Mouse (Mus musculus): ENCODE data around the gene Ercc5. TPM values are rescaled to one million over a fixed set of nuclear protein-coding genes. Genes with fewer than 3 reads are reported as not detected.
A peak's percentile ranks its signal among the peaks of the same experiment; 100 is the strongest.

Gene Ercc5
- total RNA-seq (2021) = 10 to 100 TPM; 19.6 to 20.7 TPM

DNA sequence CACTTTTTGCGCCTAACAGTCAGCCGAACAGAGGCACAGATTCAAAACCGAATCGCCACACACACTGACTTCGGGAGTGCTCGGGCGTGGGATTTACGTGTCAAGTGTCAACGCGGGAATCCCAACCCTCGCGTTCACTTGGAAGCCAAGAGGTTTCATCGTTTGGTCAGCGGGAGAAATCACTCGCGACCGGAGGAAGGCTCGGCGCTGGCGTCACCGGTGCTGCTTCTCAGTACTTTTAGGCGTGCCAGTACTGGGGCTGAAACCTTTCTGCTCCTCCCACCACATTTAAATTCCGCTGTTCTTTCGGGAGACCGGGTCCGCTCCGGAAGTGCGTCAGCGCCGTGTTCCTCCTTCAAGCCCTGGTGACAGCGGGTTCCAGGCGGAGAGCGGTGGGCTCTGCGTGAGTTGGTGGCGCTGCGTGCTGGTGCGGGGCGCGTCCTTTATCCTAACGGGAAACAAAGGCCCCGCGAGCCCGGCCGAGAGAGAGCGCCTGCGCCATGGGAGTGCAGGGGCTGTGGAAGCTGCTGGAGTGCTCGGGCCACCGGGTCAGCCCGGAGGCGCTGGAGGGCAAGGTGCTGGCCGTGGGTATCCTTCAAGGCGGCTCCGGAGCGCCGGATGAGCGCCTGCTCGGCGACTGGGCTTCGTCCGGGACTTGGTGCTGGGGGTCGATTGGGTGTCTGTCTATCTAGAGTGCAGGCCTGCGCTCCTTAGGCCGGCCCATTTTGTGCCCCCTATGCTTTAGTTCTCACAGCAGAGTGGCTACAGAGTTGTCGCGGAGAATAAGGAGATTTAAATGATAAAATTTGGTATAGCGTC lies at the start of gene Ercc5:
Gene Ercc5, plus strand, starts transcription at position 182 of the 819 bp plus-strand sequence.
- peak; percentile 71 to 74 for DNase-seq (ENCODE audit: extremely low spot score in 1 of 2, low spot score in 1 of 2)

DNA sequence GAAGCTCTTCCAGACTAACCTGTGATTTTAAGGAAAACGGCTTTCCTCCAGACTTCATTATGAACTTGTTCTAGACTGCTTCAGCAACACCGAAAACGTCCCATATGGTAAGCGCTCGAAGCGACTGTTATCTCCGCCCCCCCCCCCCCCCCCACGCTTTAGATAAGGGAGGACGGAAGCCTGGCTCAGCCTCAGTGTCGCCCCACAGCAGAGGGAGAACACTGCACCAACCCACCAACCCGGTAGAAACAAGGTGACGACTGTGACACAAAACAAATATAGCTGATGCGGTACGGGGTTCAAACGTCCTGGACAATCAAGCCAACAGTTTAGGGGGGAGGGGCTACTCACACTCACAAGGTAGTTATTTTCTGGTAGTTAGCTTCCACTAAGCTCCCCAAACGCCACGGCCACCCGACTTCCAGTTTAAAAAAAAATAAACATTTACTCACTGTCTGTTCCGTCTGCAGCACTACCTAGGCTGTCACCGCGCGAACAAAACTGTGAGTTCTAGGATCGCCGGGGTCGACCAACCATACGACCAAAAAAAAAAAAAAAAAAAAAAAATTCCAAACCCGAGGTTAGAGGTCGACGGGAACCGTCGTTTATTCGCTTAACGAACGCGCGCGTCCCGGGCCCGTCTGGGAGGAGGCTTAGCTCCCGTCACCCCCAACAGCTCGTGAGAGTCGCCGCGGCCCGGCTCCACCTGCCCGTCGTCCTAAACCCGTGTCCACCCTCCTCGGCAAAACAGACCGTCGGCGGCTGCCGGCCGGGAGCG lies 45.9 kb upstream of the Ercc5 start:
- DNase-seq (ENCODE audit: extremely low spot score in 1 of 2, low spot score in 1 of 2) = peak in 1 of 2 experiments; percentile 7

DNA sequence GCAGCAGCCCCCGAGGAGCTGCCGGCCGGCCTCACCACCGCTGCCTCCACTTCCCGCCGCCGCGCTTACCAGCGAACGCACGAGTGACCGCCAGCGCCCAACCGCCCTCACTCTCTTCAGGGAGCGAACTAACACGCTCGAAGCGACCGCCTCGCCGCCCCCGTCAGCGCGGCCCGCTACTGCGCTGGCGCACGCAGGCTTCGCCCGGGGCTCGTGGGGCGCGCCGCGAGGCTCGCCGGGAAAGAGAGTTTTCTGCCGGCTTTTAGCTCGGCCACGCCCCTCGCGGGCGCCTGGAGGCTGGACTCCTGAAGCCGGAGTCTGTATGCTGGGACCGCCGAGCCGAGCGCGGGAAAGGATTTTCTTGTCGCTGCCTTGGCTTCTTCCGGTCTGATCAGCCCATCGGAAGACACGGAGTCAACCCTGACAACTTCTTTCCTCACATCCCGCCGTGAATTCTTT lies 45.3 kb upstream of the Ercc5 start, which contains the start of gene Tex30:
Gene Tex30, minus strand, starts transcription at position 183 of the 459 bp plus-strand sequence.
- DNase-seq (ENCODE audit: extremely low spot score in 1 of 2, low spot score in 1 of 2) = peak; percentile 82 to 84

DNA sequence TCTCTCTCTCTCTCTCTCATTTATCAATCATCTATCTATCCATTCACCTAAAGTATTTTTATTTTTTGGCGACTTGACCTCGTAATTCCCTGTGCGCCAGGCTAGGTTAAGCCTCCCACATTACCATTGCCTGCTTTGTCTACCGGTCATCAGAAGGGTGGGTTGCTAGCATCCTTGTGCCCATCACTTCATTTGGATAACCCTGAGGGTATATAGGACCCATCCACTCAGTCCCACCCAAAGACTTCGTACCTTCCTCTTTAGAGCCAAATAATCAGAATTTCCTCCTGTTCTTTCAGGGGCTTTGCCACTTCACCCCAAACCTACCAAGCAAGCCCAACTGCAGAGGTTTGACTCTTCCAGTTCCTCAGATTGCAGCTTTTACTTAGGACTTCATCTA lies 44.6 kb upstream of the Ercc5 start:
- DNase-seq (ENCODE audit: extremely low spot score in 1 of 2, low spot score in 1 of 2) = no peak

DNA sequence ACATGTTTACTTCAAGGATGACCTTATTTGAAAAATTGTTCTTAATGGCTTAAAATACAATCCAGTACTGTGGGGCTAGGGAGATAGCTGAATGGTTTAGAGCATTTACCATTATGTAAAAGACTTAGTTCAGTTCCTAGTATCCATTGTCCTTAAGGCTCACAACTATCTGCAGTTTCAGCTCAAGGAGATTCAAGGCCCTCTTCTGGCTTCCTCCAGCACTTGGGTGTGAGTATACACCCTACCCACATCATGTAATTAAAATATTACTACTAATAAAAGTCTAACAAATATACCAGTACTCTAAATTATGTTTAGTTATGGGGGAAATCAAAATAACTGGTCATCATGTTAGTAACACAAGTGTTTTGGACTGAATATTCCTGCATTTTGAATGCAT lies 30.0 kb upstream of the Ercc5 start:
- no peak for DNase-seq (ENCODE audit: extremely low spot score in 1 of 2, low spot score in 1 of 2)

DNA sequence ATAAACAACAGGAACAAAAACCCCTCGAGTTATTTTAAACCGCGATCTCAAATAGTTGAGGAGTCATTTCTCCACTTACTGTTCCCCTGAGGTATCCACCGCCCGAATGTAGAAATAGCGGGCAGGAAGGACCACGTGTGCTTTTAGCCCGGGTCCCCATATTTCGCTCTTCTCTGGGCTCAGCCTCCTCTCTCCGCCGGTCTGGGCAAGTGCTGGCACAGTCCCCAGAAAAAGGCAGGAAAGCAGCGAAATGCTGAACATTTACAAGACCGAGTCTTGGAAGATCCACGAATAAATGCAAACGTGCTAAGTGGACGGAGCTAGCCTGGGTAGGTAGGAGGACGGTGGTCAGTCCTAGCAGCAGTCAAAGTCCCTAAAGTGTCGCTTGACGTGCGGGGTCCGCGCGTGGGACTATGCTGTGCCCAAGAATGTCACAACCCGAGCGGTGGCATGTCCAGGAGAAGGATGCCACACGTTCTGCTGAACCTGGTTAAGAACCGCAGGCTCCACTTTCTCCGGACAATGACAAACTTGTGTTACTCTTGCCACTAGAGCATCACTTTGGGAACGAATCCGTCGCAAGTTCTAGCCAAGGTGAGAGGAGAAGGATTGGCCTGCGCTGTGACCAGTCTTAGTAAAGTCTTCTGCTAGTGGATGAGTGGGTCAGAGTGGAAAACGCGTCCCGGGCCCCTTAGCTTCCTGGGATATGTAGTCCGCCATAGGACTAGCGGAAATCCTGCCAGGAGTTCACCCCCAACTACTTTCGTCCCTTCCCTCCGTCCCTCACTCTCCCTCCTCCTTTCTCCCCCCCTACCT lies 29.1 kb upstream of the Ercc5 start, which contains the start of the genes Kdelc1 and Bivm:
Gene Kdelc1, minus strand, starts transcription at position 570 of the 816 bp plus-strand sequence.
Gene Bivm, plus strand, starts transcription at position 719 of the 816 bp plus-strand sequence.
- DNase-seq (ENCODE audit: extremely low spot score in 1 of 2, low spot score in 1 of 2) = peak; percentile 56 to 65

DNA sequence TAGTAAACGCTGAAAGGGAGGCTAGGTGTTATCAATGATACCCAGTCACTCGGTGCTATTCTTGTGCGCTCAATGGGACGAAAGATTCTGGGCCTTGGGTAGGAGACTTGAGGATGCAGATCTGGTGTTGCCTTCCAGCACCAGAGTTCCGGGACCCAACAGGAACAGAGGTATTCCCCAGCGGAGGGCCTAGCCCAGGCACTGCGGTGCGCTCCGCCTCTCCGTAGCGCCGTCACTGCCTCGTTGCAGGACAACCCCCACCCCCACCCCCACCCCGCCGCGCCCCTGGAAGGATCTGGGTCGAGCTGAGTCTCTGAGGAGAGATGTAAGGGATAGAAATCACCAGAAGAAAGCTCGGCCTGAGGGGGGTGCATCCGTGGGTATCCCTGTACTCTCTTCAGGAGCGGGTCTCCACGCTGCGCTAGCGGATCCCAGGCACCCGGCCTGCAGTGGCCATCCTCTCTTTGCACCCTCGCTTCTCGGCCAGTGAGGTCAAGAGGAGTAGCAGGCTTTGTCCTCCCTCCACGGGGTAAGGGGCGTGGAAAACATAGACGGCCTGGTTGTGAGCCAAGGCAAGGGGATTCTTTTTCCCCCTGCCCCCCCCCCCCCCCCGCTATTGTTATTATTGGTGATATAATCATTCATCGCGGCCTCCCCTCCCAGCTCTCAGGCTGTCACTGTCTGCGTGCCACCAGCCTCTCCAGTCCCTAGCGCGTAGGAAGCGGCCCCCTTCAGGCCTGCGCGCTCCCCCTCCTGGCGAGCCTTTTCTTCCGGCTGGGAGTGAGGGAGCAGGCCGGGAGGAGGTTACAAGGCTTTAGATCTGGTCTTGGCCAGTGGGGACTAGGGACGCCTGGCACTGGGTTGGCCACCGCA lies 28.1 kb upstream of the Ercc5 start:
- peak; percentile 69 for DNase-seq (ENCODE audit: extremely low spot score in 1 of 2, low spot score in 1 of 2)

DNA sequence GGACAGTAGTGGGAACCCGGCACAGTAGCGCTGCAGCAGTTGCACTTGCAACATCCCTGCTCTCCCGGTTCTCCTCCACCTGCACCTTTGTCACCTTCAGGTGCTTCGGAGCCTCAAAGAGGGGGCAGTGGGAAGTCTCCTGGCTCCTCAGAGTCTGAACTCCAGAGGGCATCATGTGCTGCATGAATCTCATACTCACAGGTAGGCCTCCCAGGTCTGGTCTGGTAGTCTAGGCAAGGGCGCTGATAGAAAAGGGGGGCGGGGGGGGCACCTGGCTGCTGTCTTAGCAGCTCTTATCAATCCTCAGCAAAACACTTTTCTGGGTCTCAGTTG lies 27.5 kb upstream of the Ercc5 start:
- DNase-seq (ENCODE audit: extremely low spot score in 1 of 2, low spot score in 1 of 2) = no peak

DNA sequence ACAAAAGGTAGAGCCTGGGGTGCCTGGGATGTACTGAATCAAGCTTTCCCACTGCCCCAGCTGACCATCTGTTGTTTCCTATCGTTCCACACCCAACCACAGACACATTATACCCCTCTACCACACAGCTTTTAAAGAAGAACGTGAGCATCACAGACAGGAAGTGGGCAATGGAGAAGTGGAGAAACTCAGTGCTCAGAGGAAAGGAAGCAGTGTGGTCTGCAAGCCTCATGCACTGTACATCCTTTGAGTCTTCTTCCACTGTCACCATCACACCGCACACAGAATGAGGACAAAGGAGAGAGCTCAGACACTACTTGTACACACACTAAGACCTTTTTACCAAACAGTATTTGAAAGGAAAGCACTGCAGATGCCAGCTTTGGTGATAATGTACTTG lies 25.3 kb upstream of the Ercc5 start:
- DNase-seq (ENCODE audit: extremely low spot score in 1 of 2, low spot score in 1 of 2) = no peak

DNA sequence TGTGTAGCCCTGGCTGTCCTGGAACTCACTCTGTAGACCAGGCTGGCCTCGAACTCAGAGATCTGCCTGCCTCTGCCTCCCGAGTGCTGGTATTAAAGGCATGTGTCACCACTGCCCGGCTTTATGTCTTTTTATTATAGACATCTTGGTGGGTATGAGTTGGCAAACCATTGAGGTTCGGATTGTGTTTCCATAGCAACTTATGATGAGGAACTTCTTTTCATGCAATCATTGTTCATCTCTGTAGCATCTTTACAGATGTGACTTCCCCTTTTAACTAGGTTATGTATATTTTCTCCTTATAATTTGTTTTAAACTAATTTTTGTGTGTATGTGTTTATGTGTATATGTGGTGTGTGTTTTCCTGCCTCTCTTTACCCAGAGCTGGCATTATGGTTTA lies 22.0 kb upstream of the Ercc5 start:
- DNase-seq (ENCODE audit: extremely low spot score in 1 of 2, low spot score in 1 of 2) = no peak

DNA sequence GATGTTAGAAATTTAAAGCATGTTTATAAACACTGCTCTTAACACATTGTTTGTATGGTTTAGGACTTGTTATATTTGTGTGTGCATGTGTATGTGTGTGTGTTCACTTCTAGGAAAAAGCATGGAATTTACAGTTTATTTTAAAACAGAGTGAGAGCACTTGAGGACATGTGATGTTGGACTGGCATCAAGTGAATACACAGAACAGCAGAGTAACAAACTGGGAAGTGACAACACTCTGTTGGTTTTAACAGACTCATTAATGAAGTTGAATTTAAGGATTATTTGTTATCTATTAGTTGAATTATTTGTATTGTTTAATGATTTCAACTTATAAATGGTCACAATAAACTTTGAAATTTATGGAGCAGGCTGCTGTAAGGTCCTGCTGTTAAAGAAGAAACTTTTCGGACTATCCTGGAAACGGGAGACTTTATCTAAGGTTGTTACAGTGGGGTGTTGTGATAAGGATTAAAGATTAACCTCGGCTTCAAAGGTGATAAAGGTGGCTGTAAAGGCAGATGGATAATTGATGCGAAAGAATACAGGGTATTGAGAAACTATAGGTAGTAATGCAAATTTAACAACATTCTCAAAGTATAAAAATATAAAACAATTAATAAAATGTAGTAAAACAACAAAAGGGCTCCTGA lies 17.5 kb upstream of the Ercc5 start:
- DNase-seq (ENCODE audit: extremely low spot score in 1 of 2, low spot score in 1 of 2) = no peak

DNA sequence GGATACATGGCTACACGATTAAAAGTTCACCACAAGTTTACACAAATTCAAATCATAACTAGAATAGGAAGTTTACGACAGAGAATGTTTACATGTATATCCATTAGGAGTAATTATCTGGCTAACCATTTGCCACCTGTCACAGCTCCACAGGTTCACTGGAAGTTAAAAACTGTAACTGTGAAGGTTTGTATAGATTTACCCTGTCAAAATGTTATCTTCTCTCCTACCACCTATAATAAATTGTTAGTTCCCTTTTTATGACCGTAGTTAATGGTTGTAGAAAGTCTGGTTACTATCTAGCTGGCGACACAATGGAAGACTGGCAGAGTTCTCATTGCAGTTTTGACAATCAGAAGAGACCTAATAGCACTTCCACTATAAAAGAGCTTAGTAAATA lies 7.3 kb upstream of the Ercc5 start:
- no peak for DNase-seq (ENCODE audit: extremely low spot score in 1 of 2, low spot score in 1 of 2)

DNA sequence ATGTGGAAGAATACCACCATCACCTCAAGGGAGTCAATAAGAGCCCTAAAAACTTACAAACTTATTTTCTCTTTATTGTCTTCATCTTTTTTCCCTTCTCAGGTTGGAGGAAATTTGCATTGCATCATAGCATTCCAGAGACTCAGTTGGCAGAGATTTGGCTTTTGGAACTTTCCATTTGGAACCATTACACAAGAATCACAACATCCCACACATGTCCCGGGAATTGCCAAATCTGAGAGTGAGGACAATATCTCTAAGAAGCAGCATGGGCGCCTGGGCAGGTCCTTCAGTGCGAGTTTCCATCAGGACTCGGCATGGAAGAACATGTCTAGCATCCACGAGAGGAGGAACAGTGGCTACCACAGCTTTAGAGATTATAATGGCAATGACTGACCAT lies 4.8 kb upstream of the Ercc5 start:
- no peak for DNase-seq (ENCODE audit: extremely low spot score in 1 of 2, low spot score in 1 of 2)

DNA sequence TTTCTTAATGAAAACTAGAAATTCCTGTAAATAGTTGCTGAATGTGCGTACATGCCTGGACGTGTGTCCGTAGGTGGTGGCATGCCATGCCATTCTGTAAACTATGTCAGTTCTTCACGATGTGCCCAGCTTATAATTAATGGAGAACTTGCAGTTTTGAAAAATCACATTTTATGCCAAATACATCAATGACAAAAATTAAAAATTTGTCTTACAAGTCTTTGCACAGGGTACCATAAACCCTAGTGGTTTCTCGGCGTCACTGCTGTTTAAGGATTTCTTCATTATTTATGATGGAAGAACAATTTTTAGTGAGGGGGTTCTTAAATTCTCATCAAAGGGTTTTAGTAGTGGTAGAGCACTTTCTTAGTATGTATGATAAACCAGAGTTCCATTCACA lies 1.2 kb downstream of the Ercc5 start:
- DNase-seq (ENCODE audit: extremely low spot score in 1 of 2, low spot score in 1 of 2) = no peak

DNA sequence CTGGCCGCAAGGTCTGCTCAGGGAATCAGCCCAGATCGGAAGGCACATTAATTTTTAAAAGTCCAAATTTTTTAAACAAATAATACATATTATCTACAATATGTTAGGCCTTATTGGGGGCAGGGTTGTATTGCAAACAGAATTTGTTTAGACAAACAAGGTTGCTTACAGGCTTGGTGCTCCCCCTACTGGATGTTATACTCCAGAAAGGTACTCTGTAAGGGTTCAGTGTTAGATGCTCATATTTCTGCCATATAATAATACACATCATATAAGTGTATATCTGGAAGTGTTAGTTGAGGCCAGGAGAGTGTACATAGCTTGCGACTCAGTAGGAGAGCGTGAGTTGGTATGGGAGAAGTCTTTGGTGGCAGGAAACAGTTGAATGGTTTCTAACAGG lies 7.7 kb downstream of the Ercc5 start:
- DNase-seq (ENCODE audit: extremely low spot score in 1 of 2, low spot score in 1 of 2) = no peak

DNA sequence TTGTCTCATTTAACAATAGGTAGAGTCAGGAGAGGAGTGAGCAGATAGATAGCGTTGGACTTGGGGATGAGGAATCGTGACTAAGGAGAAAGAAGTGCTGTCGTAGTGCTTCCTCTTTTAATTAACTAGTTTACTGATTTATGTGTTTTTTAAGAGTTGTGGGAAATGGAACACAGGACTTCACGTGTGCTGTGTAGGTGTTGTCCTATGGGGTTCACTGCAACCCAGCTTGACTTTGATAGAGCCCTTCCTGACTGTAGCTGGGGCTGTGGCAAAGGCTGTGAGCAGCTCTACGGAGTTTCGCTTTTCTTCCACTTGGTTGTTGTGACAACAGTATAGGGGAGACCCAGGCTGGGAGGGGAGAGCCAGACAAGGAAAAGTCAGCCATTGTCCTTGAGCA lies 10.8 kb downstream of the Ercc5 start:
- DNase-seq (ENCODE audit: extremely low spot score in 1 of 2, low spot score in 1 of 2) = no peak

DNA sequence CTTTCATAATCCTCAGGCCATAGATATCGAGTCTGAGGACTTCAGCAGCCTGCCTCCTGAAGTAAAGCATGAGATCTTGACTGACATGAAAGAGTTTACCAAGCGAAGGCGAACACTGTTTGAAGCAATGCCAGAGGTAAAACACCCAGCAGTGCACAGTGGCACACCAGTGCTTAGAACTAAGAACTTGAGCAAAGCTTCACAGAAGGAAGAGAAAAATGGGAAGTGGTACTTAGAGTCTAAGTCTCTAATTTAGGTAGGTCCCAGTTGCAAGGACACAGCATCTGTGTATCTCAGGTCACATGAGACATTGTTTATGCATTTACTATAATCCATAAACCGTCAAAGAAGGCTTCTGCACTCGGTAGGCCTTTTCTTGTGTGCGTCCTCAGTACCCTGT lies 14.3 kb downstream of the Ercc5 start:
- DNase-seq (ENCODE audit: extremely low spot score in 1 of 2, low spot score in 1 of 2) = no peak

DNA sequence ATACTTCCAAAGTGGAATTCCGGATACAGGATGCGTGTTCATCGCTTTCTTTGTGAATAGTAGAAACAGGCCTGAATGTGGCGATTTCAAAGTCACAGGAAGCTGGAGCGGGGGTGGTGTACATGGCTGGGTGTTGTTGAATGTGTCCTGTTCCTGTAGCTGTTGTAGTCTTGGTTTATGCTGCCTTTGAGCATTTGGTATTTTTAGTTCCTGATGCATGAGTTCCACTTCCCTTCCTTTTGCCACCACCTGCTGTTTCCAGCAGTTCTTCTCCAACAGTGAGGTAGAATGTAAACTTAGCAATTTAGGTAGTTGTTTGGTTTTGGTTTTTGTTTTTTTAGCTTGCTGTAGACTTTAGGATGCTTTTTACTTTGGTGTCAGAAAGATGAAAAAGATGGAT lies 14.8 kb downstream of the Ercc5 start:
- no peak for DNase-seq (ENCODE audit: extremely low spot score in 1 of 2, low spot score in 1 of 2)

DNA sequence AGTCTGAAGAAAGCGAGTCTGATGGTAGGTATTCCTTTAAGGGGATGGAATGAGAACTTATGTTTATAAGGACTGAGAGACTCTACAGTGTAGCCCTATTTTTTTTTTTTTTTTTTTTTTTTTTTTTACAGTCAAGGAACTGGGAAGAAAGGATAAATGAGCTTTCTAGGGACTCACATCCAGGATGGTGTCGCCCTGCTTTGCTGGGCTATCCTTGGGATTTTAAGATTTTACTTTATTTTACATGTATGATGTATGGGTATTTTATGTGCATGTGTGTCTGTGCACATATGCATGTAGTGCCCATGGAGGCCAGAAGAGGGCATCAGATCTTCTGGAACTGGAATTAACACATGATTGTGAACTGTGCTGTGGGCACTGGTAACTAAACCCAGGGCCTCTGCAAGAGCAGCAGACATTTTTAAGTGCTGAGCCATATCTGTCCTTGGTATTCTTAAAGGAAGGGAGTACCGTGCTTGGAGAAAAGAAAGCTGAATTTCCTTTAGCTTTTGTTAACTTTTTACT lies 20.4 kb downstream of the Ercc5 start:
- no peak for DNase-seq (ENCODE audit: extremely low spot score in 1 of 2, low spot score in 1 of 2)

Data from layer of hippocampus, postnatal 25 days (tissue).